Mouse (Mus musculus) yolk sac, embryonic 10.5 days (tissue): ENCODE data around the gene Itga2b.

Source experiments
- DNase-seq: peaks from one replicate; pipeline ENCODE4 v3.0.0-alpha.2; 2017; ENCODE audit warnings: low spot score

Gene Itga2b

DNA sequence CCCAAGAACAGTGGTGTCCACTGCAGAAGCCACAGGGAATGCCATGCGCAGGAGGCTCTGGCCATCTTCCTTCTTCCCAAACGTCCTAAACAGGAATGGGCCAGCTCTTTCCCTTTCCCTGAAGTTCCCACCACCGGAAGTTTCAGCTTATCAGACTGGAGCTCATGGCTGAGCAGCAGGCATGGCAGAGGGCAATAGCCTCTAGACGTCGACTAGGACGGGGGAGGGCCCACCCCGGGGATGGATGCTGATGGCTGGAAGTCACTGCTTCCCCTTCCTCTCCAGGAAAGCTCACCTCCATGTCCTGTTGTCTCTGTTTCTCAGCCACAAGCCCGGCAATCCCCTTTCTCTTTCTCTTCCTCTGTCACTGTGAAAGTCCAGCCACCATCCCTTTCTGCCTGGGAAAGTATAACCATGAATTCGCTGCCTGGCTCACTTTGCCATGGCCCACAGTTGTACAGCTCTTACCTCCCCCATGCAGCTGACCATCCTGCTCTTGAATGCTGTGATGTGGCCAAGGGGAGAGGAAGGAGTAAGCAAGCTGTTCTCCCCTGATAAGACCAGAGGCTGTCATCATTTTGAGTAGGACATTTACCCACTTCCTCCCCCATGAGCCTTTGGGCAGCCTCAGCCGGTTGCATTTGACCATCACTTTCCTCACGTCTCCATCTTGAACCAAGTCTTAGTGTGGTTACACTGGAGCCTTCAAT is at the start of gene Itga2b:
Gene Itga2b (minus strand): TSS at position 475 of the 710 bp plus-strand sequence.
- no peak for DNase-seq

DNA sequence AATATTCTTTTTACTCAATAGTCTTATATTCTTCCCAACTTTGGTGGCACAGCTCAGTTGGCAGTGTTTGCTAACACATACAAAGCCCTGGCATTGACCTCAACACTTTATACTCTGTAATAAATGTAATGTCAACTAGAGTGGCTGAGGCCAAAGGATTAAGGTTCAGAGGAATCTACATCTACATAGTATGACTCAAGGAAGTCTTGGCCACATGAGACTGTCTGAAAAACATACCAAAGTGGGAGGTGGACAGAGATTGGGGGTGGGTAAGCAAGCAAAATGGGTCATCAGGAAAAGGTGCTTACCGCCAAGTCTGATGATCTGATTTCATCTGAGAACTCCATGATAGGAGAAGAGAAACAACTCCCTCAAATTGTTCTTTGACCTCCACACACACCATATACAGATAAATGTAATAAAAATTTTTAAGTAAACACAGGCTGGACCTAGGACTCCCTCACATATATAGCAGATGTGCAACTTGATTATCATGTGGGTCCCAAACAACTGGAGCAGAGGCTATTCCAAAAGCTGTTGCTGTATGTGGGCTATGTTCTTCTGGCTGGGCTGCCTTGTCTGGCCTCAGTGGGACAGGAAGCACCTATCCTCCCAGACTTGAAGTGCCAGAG is 45.0 kb upstream of the Itga2b start:
- no peak for DNase-seq

DNA sequence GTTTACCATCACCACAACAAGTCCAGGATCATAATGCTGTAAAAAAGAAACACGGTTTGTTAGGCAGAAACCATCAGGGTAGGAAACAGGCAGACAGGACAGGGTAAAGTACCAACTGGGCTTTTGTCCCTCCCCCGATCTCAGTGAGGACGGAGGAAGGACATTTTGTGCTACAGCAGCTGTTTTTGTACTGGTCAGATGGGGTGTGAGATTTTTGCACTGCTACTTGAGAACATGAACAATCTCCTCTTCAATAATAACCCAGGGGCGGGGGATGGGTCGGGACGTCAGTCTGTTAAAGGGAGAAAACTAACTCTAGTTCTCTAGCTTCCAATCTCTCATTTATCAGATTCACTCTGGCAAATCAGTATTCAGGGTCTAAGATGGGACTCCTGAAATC is 40.3 kb upstream of the Itga2b start:
- no peak for DNase-seq

DNA sequence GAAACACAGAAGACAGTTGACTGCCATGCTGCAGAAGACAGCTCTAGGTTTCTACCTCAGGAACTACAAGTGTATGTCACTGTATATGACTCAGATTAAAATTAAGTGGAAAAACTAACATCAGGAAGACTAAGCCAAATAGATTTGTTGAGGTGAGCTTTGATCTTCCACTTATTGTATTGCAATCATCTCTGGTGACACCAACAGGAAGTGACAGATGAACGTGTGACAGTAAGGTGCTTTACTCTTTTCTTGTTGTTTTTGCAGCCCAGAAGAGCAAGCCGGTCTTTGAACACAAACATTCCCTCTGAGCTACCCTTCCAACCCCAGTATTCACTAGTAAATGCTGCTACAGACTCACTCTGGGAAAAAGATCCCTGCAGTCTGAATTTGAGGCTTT is 26.8 kb upstream of the Itga2b start:
- DNase-seq, result no peak

DNA sequence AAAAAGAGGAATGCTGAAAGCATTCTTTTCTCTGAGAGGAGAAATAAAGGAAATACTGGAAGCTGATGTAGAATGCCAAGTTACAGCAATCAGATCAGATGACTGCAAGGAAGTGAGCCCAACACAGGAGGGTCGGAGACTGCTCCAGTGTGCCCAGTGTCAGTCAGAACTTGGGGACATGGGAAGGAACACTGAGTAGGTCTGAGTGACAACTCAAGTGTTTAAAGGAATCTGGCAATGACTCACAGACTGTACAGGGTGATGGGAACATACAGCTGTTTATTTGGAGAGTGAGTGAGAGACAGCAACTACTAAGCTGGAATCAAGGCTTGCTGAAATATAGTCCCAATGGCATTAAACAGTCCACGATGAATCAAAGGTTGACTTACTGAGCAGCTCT is 26.3 kb upstream of the Itga2b start:
- no peak for DNase-seq

DNA sequence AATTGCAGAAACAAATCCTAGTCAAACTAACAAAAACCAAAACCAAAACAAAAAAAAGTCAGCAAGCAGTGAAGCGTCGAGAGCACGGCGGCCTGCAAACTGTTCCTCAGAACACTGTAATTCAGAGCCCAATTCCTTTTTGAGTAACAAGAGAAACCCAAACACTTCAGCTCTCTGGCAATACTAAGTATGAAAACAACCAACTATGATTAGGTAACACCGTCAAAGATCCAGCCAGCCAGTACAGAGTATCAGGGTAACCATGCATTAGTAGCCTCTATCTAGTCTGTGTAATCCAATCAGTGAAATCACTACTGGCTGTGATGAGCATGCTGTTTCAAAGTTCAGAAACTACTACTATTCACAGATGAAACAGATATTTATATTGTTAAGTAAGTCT is 25.8 kb upstream of the Itga2b start:
- DNase-seq, result no peak

DNA sequence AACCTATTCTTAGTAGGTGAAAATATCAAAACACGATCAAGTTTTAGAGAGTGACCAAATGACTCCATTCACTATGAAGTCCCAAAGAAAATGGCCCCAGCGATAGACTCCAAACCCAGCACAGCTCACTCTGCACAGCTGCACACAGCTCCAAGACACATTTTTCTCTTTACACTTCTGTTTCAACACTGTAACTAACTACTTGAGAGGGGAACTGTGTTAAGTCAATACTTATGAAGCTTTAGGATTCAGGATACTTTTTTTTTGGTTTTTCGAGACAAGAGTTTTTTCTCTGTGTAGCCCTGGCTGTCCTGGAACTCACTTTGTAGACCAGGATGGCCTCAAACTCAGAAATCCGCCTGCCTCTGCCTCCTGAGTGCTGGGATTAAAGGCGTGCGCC is 25.2 kb upstream of the Itga2b start:
- no peak for DNase-seq

DNA sequence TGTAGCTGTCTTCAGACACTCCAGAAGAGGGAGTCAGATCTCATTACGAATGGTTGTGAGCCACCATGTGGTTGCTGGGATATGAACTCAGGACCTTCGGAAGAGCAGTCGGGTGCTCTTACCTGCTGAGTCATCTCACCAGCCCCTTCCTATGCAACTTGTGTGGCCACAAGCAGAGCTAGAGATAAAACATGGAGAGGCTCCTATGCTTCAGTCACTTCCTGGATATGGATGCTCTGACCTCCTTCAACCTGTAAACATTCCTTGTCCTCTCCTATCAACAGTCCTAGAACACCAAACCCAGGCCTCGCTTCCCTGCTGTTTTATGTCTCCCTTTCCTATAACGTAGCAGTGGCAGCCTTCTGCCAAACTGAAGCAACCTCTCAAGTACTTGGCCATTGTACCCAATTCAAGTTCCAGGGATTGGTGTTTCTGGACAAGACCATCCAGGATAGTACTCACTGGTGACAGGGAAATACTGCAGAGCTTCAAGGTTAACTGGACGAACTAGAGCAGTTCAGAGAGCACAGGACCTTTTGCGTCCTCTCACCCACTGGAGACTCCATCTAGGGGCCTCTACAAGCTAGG is 24.2 kb upstream of the Itga2b start:
- no peak for DNase-seq

DNA sequence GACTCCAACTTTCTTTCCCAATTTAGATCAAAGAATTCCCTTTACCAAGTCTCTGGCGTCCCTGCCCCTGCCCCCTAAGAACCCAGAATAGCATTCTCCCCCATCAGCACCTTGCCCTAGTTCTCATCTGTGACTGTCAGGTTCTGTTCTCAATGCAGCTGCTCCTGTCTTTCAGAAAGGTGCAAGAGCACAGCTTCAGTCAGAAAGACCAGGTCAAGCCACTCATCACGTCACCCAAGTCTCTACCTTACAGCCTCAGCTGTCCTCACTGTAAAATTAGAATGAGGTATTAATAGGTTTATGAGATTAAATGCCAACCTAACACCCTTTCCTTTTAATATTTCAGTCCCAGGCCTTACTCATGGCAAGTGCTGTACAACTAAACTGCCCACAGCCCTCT is 23.3 kb upstream of the Itga2b start:
- no peak for DNase-seq

DNA sequence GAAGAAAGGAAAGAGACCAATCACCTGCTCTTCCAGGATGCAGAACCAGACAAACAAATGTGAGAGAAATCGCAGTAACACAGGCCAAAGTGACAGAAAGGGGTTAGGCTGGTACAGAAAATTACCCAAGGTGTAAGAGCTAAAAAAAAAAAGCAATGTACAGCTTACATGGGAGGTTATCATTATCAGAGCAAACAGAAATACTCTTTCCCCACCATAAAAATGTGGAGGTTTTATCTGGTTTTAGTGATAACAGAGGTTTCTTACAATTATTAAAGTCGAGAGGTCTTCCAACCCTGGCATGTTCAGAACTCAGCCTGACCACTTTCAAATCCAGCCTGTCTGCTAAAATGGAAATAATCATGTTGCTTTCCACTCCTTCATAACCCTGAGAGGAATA is 18.0 kb upstream of the Itga2b start:
- DNase-seq, result no peak

DNA sequence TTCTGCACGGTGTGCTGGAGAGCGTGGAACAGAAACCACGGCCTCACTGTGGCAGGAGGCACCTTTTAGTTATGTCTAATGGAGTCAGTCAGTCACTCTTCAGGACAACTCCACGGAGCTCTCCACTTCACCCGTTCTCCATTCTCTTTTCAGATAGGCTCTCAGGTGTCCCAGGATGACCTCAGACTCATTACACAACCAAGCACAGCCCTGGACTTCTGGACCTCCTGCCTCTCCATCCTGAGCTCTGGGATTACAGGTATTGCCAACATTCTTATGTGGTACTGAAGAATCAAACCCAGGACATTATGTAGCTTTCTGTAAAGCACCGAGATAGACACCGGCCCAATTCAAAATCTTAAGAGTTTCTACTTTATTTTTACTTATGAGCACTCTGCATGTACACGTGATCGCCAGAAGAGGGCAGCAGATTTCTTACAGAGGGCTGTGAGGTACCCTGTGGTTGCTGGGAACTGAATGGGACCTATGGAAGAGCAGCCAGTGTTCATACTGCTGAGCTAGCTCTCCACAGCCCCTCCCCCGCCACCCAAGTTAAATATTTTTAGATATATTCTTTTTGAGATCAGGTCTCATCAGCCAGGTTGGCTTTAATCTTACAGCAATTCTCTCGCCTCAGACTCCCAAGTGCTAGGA is 16.9 kb upstream of the Itga2b start:
- DNase-seq, result peak; percentile 37

DNA sequence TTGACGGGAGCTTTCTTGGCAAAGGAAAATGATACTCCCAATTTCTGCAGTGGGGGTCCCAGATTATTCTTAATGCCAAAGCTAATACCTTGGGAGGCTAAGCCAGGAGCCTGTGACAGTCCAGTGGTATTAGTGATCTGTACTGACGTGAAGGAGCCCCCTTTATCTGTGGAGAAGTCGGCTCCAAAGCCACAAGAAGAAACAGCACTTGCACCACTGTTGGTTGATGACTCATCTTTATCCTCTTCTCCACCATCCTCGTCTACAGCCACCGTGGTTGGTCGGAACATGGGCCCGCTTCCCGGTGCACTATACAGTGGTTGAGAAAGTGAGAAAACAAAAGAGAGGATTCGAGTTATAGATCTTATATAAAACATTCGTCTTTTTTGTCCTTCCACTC is 11.9 kb upstream of the Itga2b start:
- DNase-seq, result no peak

DNA sequence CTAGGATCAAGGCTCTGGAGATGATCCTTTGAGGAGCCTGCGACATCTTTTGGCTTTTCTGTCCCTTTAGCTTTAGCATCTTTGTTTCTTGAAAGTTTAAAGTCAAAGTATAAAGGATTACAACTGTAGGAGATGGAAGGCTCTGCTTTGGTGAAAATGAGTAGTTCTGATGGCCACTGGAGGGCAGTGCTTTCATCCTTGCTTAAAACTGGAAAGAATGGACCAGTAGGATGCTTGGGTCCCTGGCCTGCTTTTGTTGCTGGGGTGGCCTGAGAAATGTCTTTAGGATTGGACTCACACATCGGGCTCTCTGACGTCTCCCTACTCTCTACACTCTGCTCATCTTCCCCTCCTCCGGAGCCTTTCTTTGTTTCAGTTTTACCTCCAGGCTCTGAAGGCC is 11.0 kb upstream of the Itga2b start:
- no peak for DNase-seq

DNA sequence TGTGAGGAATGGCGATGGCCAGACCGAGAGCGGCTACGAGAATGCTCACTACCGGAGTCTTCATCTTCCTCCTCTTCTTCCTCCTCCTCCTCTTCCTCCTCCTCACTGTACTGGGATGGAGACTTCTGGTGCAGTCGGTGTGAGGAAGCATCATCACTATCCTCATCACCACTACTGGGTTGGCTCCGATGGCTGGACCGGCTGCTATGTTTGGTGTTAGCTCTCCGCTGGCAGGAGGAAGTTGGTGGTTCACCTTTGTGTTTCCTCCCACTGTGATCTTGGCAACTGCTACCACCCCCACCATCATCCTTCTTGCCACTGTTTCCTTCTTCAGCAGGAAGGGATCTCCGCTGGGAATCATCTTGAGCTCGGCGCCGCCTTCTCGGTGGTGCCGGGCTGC is 10.2 kb upstream of the Itga2b start:
- no peak for DNase-seq

DNA sequence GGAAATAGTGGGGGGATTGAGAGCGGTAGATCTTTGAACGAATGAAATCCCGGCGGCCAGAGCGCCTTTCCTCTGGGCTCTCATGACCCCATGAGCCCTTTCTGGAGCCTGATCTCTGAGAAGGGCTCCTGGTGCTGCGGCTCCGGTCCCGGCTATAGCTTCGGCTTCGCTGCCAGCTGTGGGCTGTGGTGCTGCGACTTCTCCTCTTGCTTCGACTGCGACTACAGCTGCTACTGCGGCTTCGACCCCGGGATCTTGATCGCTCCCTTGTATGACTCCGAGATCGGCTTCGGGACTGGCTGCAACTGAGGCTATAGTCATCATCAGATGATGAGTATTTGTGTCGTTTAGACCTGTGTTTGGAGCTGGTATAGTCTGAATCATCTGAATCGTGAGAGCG is 9.7 kb upstream of the Itga2b start:
- DNase-seq, result no peak

DNA sequence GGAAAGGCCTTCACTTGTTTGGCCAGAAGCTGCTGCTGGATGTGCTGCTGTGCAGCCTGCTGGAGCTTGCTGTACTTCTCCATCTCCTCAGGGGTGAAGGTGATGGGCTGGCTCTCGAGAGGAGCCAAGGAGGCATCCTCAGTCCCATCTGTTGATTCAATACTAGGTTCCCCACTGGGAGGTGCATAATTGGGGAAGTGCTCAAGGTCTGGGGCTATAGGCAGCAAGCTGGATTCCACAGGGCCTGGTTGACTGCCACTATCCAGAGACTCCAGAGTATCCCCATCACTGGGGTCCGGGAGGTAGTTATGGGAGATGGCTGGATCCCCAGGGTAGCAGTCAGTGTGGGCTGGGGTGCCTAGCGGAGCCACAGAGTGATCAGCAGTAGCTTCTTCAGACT is 8.7 kb upstream of the Itga2b start:
- DNase-seq, result no peak

DNA sequence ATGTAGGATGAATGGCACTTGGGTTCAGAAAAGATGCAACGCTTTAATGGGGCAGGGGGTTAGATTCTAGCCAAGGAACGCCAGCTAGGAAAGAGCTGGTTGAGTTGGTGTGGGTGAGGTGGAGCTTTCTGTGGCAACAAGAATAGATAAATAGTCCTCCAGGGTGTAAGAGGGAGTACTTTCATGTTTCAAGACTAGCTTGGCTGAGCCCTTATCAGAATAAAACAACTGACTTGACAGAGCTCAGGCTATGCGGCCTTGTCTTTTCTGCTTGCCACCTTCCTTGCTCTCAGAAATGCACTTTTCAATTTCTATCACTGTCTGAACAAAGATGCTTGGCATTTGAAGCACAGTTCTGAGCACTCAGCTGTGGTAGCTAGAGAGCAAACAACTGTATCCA is 5.1 kb upstream of the Itga2b start:
- no peak for DNase-seq

DNA sequence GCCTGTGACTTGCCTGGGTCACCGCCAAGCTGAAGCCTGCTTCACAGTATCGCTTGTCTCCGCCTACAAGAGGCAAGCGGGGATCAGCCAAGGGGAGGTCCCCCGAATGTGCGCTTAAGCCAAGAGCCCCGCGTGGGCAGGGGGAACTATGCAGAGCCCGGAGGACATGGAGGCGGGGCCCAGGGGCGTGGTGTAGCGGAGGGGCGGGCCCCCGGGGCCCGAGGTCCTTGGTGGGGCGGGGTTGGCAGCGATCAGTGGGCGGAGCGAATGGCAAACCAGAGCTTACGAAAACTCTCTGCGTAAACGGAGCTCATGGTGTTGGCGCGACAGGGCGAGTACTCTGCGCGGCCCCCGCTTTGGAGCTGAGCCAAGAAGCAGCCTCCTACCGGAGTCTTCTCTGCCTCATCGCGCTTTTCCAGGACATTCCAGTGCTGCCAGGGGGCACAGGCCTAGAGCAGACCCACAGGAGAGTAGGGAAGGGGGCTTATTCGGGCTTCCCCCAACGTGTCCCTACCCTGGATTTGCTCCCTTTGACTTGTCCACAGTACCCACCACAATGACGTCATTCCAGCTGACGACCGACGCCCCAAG is 2.8 kb downstream of the Itga2b start:
- peak; percentile 96 for DNase-seq

DNA sequence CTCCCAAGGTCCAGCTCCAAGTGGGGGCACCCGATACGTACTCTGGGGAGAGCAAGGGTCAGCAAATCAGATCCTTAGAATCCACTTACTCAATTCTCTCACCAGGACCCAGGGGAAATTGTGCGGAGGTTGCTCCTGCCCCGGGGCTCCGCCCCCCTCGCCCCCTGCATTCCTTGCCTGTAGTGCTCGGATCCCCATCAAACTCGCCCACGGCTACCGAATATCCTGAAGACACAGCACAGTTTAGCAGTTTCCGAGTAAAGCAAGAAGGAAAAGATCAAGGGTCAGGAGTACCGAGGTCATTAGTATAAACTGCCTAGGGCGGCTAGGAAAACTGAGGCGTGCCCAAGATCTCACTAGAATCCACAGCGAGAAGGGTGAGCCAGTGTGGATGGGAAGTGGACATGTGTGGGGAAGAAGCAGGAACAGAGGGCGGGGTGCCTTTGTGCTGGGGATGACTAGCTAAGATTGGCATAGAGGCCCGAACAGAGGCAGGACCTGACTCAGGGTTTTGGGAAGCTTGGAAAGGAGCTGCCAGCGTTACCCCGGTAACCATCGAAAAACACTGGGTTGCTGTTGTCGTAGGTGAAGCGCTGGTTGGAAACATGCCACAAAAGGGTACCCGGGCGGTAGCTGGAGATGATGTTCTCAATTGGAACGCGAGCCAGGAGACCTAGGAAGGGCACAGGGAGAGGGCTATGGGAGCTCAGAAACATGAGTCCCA is 4.0 kb downstream of the Itga2b start:
- peak; percentile 52 for DNase-seq

DNA sequence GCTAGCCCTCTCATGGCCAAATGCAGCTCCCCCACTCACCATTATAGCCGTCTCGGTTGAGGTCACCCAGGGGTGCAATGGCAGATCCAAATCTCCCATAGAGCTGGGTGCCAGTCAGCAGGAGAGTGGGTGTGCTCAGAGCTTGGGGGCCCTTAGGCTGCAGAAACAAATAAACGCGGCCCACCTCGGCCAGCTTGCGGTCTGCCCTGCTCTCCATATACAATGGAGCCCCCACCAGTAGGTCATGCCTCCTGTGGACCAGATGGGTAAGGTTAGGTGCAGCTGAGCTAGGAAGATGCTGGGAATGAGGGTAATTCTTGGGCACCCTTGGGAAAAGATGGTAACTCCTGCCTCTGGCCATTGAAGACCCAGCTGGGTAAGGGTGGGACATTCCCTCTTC is 5.0 kb downstream of the Itga2b start:
- no peak for DNase-seq

DNA sequence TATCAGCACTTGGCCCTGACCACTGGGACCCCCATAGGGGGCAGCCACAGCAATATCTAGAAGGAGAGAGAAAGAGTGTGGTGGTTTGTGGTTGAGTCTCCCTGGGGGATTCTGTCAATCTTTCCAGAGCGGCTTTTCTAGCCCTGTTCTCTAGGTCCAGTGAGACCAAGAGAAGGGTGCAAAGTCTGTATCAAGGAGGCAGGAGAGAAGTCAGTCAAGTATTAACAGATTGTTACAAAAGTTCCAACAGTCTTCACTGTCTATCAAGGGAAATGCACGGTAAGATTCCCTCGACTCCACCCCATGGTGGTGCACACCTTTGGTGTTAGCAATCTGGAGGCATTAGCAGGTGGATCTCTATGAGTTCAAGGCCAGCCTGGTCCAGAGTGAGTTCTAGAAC is 8.2 kb downstream of the Itga2b start:
- no peak for DNase-seq

DNA sequence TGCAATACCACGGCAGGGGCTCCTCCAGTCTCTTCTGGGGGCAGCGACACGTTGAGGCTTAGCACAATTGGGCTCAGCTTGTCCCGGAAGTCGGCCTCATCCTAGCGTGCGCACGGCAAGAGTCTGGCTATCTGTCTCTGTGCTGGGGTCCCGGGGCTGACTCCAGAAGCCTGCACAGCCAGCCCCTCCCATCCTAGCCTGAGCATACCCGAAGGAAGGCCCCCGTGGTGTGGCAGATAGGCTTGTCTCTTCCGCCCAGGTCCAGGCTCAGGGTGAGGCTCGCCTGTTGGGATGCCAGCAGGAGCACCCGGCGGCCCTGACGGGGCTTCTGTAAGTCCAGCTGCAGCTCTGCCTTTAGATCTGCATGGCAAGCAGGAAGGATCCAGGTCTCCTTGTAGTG is 9.4 kb downstream of the Itga2b start:
- no peak for DNase-seq
